Mouse (Mus musculus): Measurements from ENCODE around the gene Copz2.

GRCm38 (mm10) chr11:96879359-96879758 lies 29.7 kb downstream of the Copz2 start:
- TF ChIP-seq CTCF (IDR thresholded peaks at IDR 0.05; ENCODE audit: extremely low read depth, insufficient read depth, insufficient read length, insufficient replicate concordance) (no peak), POLR2A (IDR thresholded peaks at IDR 0.05; ENCODE audit: low read depth, low read length) (no peak)

Measured in spleen, adult 2 months (tissue).